Mouse (Mus musculus) mammary gland, adult 2 months (tissue): ENCODE measurements around the gene Ceacam3. TPM values are rescaled to one million over a fixed set of nuclear protein-coding genes. Genes with fewer than 3 reads are reported as not detected.

Experiments used
- polyA plus RNA-seq: library from polyadenylated mRNA; depleted of rRNA; stranded (reverse); fragments of >200 nt; gene quantifications from 2 replicates; pipeline ENCODE4 v1.2.3, GENCODE M21; 2012; ENCODE audit warnings: low replicate concordance; rRNA removed

Ceacam3 gene
- polyA plus RNA-seq = not detected in 2 replicates

DNA sequence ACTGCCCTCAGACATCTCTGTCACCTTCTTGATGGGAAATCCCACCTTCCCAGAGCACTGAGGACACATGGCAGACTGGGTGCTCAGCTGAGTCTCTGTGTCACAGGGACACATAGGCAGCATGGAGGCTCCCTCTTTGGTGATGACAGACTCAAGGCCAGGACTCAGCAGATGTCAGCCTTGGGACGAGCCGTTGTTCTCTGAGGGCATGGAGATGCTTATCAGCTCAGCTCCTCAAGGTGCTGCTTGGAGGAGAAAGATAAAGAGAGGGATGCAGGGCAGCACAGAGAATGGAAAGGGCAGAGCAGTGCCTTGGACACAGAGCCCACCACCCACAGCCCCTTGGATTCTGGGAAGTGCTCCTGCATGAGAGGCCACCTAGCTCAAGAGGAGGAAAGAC lies at the start of gene Ceacam3:
Ceacam3 (plus strand) TSS at position 352 of the 400 bp plus-strand sequence.

DNA sequence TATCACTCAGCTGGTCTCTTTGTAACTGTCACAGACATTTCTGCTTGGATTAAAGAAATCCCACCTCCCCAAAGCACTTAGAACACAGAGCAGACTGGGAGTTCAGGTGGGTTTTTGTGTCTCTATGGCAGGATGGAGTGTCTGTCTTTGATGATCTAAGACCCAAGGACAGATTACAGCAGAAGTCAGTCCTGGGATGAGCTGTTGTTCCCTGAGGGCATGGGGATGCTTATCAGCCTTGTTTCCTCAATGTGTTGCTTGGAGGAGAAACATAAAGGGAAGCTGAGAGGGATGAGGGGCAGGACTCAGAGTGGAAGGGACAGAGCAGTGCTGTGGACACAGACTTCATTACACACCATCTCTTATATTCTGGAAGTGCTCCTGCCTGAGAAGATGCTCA lies 53.1 kb downstream of the Ceacam3 start, which contains the start of gene Psg29:
Psg29 (plus strand) TSS at position 301 of the 400 bp plus-strand sequence.

Other genes with a start within 250 kb of the Ceacam3 start
- 13.2 and 18.8 TPM in 2 replicates for gene Ptgir, start 243.8 kb upstream of the Ceacam3 start, polyA plus RNA-seq
- 244 and 340 TPM in 2 replicates for gene Calm3, start 226.2 kb upstream of the Ceacam3 start, polyA plus RNA-seq
- gene Pnmal2, start 205.6 kb upstream of the Ceacam3 start, polyA plus RNA-seq = 1.1 and 1.2 TPM in 2 replicates
- not detected in 2 replicates for gene Pnmal1, start 190.6 kb upstream of the Ceacam3 start, polyA plus RNA-seq
- 0.14 and 0.25 TPM in 2 replicates for gene Gm42372, start 167.2 kb upstream of the Ceacam3 start, polyA plus RNA-seq
- 2.2 TPM in 2 replicates for gene Ccdc8, start 157.6 kb upstream of the Ceacam3 start, polyA plus RNA-seq
- 180 and 181 TPM in 2 replicates for gene Ppp5c, start 122.4 kb upstream of the Ceacam3 start, polyA plus RNA-seq
- 0.55 and 0.66 TPM in 2 replicates for gene Hif3a, start 87.9 kb upstream of the Ceacam3 start, polyA plus RNA-seq
- gene Psg16, start 76.2 kb upstream of the Ceacam3 start, polyA plus RNA-seq = not detected in 2 replicates
- gene Psg29, start 53.2 kb downstream of the Ceacam3 start, polyA plus RNA-seq = not detected in 2 replicates